Mouse (Mus musculus) neural tube, embryonic 14.5 days (tissue): ENCODE measurements around the gene AC170998.1. TPM values are rescaled to one million over a fixed set of nuclear protein-coding genes. Genes with fewer than 3 reads are reported as not detected.

Experiments used
- ATAC-seq: fragments of 200-750 bp; cut with Nextera tagmentation; 2 replicates; pipeline ENCODE4 v1.8.0; 2017; ENCODE audit warnings: low read depth, mild to moderate bottlenecking, moderate TSS enrichment, moderate library complexity
- H3K27ac ChIP-seq: fragments of 300-500 bp; sonication (generic); 2 replicates; pipeline ENCODE4 v1.5.1; 2014; ENCODE audit warnings: low read depth, mild to moderate bottlenecking, control low read depth, low read length, moderate library complexity, mixed read lengths
- H3K27me3 ChIP-seq: fragments of 300-500 bp; sonication (generic); 2 replicates; pipeline ENCODE4 v1.6.1; 2014; ENCODE audit warnings: low read length; ENCODE audit not compliant: control insufficient read depth, insufficient read depth
- H3K36me3 ChIP-seq: fragments of 300-500 bp; sonication (generic); 2 replicates; pipeline ENCODE4 v1.6.1; 2014; ENCODE audit warnings: low read length, mixed read lengths; ENCODE audit not compliant: control insufficient read depth, insufficient read depth
- H3K4me1 ChIP-seq: fragments of 300-500 bp; sonication (generic); 2 replicates; pipeline ENCODE4 v1.6.1; 2014; ENCODE audit warnings: low read length; ENCODE audit not compliant: control insufficient read depth, insufficient read depth
- H3K4me2 ChIP-seq: fragments of 300-500 bp; sonication (generic); 2 replicates; pipeline ENCODE4 v1.6.1; 2014; ENCODE audit warnings: mild to moderate bottlenecking, low read depth, low read length, control low read depth
- H3K4me3 ChIP-seq: fragments of 300-500 bp; sonication (generic); 2 replicates; pipeline ENCODE4 v1.5.1; 2014; ENCODE audit warnings: low read depth, low read length, control low read depth, mixed read lengths
- H3K9ac ChIP-seq: fragments of 300-500 bp; sonication (generic); replicated peaks from 2 replicates; pipeline ENCODE4 v1.6.1; 2014; ENCODE audit warnings: low read depth, mild to moderate bottlenecking, control low read depth, low read length, mixed read lengths
- H3K9me3 ChIP-seq: fragments of 300-500 bp; sonication (generic); 2 replicates; pipeline ENCODE4 v1.6.1; 2016; ENCODE audit warnings: low read length; ENCODE audit not compliant: control insufficient read depth
- WGBS: fragments of 180-500 bp; shearing (Covaris S2); extraction: QIAGEN DNeasy Blood & Tissue Kit; methylation state at CpG from one replicate; pipeline ENCODE4 v1.1.7; 2014; 5-methylcytosine and 5-hydroxymethylcytosine counted together
- polyA plus RNA-seq: library from polyadenylated mRNA; unstranded; fragments of >200 nt; fragmentation: Nextera tagmentation; extraction: Ambion mirVana; gene quantifications from 2 replicates; pipeline ENCODE4 v1.2.1, GENCODE M21; 2014

AC170998.1 gene
- 2.3 and 2.8 TPM in 2 replicates for polyA plus RNA-seq

GRCm38 (mm10) chr17:28725783-28726182 is at the start of gene AC170998.1:
Gene AC170998.1 (plus strand): TSS chr17:28726083.
- Histone ChIP-seq H3K9me3 (no peaks in the 10 kb centered on the region), H3K9ac (no peak within 1 kb of the TSS), H3K36me3 (peaks cover 25% of the 10 kb centered on the region), H3K27ac (no peak within 1 kb of the TSS), H3K4me2 (no peak within 1 kb of the TSS), H3K27me3 (no peaks in the 10 kb centered on the region), H3K4me1 (no peaks in the 10 kb centered on the region), H3K4me3 (no peak within 1 kb of the TSS)
- 98% methylated on average over 4 of the region's 4 CpGs for WGBS
- ATAC-seq = no peak

- WGBS = 85% methylated on average over 13 of the region's 13 CpGs
- Histone ChIP-seq H3K9me3 (no peaks in the 10 kb centered on the region), H3K4me1 (no peaks in the 10 kb centered on the region), H3K27ac (no peak overlapping the region), H3K4me3 (no peak overlapping the region), H3K36me3 (no peaks in the 10 kb centered on the region), H3K27me3 (no peaks in the 10 kb centered on the region), H3K4me2 (no peak overlapping the region), H3K9ac (no peak overlapping the region)
- no peak for ATAC-seq
These were observed 43.4 kb upstream of the AC170998.1 start for GRCm38 (mm10) chr17:28682311-28683084.

- Histone ChIP-seq H3K4me1 (no peaks in the 10 kb centered on the region), H3K27ac (no peak overlapping the region), H3K9ac (no peak overlapping the region), H3K4me2 (no peak overlapping the region), H3K36me3 (no peaks in the 10 kb centered on the region), H3K4me3 (no peak overlapping the region), H3K9me3 (no peaks in the 10 kb centered on the region), H3K27me3 (no peaks in the 10 kb centered on the region)
- ATAC-seq = no peak
- 71% methylated on average over 1 of the region's 1 CpGs for WGBS
These were observed 42.3 kb upstream of the AC170998.1 start for GRCm38 (mm10) chr17:28683601-28684000.

DNA sequence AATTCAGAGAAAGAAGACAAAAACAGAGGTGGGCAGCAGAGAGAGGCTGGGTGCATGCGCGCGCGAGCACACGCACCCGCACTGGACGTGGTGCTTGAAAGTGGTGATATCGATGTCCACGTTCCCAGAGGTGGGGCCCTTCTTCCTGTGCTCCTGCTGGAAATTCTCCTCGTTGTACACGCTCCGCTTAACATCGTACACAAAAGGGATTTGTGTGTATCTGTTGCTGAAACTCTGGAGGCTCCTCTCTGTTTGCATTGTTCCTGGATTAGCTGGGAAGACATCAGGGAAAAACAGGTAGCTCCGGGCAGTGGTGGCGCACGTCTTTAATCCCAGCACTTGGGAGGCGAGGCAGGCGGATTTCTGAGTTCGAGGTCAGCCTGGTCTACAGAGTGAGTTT is 41.3 kb upstream of the AC170998.1 start:
- Histone ChIP-seq H3K27ac (no peak overlapping the region), H3K36me3 (no peaks in the 10 kb centered on the region), H3K4me2 (no peak overlapping the region), H3K9ac (no peak overlapping the region), H3K27me3 (no peaks in the 10 kb centered on the region), H3K4me3 (no peak overlapping the region), H3K4me1 (peaks cover 3% of the 10 kb centered on the region; the same call in 1 of the 2 replicates), H3K9me3 (no peaks in the 10 kb centered on the region)
- 79% methylated on average over 19 of the region's 19 CpGs for WGBS
- ATAC-seq = no peak

DNA sequence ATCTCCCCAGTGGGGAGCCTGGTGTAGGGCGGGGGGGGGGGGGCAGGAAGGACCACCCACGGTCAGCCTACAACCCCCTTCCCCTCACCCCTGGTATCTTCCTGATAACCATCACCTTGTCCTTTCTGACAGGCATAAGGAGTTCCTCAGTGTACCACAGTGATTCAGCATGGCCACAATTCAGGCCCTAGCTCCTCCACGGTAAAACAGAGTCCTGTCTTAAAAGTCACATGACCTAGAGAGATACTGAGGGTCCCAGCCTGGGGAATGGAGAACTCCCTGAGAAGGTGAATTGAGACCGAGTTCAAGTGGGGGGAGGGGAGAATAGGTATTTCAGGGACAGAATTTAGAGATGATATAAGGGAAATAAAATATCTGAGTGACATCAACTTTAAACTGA is 38.5 kb upstream of the AC170998.1 start:
- ATAC-seq = no peak
- 42% methylated on average over 4 of the region's 4 CpGs for WGBS
- Histone ChIP-seq H3K9me3 (no peaks in the 10 kb centered on the region), H3K27me3 (no peaks in the 10 kb centered on the region), H3K4me3 (no peak overlapping the region), H3K4me1 (peaks cover 6% of the 10 kb centered on the region; the same call in 1 of the 2 replicates), H3K4me2 (no peak overlapping the region), H3K36me3 (no peaks in the 10 kb centered on the region), H3K27ac (no peak overlapping the region), H3K9ac (no peak overlapping the region)

- peaks cover 18% of the 10 kb centered on the region for H3K4me1 ChIP-seq
- peak within 1 kb of the TSS; percentile 71 for H3K4me2 ChIP-seq
- H3K27me3 ChIP-seq = no peaks in the 10 kb centered on the region
- no peak for ATAC-seq
- H3K9ac ChIP-seq = peak within 1 kb of the TSS; percentile 92
- H3K36me3 ChIP-seq = no peaks in the 10 kb centered on the region
- peak within 1 kb of the TSS; percentile 94 for H3K27ac ChIP-seq
- H3K9me3 ChIP-seq = no peaks in the 10 kb centered on the region
- H3K4me3 ChIP-seq = peak within 1 kb of the TSS; percentile 98
- WGBS = 8% methylated on average over 40 of the region's 40 CpGs
These were observed 36.1 kb upstream of the AC170998.1 start, which contains the start of gene Slc26a8 for GRCm38 (mm10) chr17:28689586-28690283. Gene Slc26a8 (minus strand): TSS chr17:28690233.

GRCm38 (mm10) chr17:28690776-28691686 is 34.9 kb upstream of the AC170998.1 start, which contains the start of gene Mapk14:
Gene Mapk14 (plus strand): TSS chr17:28691329.
- Histone ChIP-seq H3K36me3 (no peaks in the 10 kb centered on the region), H3K27ac (peak within 1 kb of the TSS; percentile 94), H3K4me1 (peaks cover 18% of the 10 kb centered on the region), H3K27me3 (no peaks in the 10 kb centered on the region), H3K4me2 (peak within 1 kb of the TSS; percentile 71), H3K9me3 (no peaks in the 10 kb centered on the region), H3K4me3 (peak within 1 kb of the TSS; percentile 98), H3K9ac (peak within 1 kb of the TSS; percentile 92)
- under 1% methylated on average over 79 of the region's 86 CpGs for WGBS
- ATAC-seq = peak; percentile 97

DNA sequence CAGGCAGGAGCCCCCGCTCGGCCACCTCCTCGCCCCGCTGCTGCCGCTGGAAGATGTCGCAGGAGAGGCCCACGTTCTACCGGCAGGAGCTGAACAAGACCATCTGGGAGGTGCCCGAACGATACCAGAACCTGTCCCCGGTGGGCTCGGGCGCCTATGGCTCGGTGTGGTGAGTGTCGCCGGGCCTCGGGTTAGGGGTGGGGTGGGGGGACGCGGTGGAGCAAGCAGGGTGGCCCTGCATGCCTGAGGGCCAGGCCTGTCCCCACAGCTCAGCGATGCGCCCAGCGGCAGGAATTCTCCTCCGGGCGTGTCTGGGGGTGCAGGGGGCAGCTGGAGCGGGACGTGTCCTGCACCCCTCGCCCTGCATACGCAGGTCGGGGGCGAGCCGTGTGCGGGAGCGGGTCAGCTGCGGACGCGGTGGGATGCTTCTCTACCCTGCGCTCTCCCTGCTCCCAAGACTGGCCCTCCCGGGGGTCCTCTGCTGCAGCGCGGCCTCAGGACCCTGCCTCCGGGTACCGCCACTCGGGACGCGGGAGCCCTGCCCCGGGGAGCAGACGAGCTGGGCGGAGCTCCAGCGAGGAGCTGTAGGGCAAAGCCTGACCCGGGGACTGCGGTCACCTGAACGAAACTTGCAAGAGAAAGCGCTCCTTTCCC is 34.1 kb upstream of the AC170998.1 start:
- no peaks in the 10 kb centered on the region for H3K27me3 ChIP-seq
- WGBS = under 1% methylated on average over 46 of the region's 53 CpGs
- peak; percentile 52; the same call in 1 of the 2 replicates for ATAC-seq
- H3K4me3 ChIP-seq = peak overlapping the region; percentile 98
- no peaks in the 10 kb centered on the region for H3K9me3 ChIP-seq
- H3K36me3 ChIP-seq = no peaks in the 10 kb centered on the region
- peak overlapping the region; percentile 92 for H3K9ac ChIP-seq
- H3K4me1 ChIP-seq = peaks cover 23% of the 10 kb centered on the region
- peak overlapping the region; percentile 94 for H3K27ac ChIP-seq
- H3K4me2 ChIP-seq = peak overlapping the region; percentile 71
